Mouse (Mus musculus): ENCODE data around the gene Dnajc12.

DNA sequence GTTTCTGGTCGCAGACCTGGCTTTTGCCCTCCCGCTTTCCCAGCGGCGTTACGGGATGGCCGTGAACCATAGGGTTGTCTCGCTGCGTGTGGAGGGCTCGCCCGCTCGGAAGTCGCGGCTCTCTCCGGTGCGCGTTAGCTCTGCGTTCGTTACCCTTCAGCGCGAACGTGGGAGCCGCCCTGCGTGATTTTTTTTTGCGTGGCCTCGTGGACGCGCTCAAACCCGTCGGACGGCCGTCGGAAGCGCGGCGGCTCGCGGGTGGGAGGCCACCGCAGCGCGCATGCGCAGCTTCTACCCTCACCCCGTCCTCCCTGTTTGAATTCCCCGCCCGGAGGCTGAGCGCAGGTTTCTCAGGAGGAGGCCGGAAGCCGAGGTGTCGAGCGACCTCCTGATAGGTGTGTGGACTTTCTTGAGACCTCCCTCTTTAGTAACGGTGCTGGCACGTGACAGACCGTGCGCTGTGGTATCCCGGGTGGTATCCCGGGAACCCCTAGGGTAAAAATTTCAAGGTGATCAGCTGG is 47.6 kb downstream of the Dnajc12 start, which contains the start of gene Ctnna3:
- TF ChIP-seq POLR2A (IDR thresholded peaks at IDR 0.05; ENCODE audit: borderline replicate concordance, control insufficient read depth, low read depth, low read length) (peak; percentile 72; the same call in 1 of the 2 replicates), CTCF (IDR thresholded peaks at IDR 0.05; ENCODE audit: control insufficient read depth, insufficient read depth, low read length) (no peak)
